16 mouse cellular contexts compared by ENCODE assay signal in the genomic region with DNA sequence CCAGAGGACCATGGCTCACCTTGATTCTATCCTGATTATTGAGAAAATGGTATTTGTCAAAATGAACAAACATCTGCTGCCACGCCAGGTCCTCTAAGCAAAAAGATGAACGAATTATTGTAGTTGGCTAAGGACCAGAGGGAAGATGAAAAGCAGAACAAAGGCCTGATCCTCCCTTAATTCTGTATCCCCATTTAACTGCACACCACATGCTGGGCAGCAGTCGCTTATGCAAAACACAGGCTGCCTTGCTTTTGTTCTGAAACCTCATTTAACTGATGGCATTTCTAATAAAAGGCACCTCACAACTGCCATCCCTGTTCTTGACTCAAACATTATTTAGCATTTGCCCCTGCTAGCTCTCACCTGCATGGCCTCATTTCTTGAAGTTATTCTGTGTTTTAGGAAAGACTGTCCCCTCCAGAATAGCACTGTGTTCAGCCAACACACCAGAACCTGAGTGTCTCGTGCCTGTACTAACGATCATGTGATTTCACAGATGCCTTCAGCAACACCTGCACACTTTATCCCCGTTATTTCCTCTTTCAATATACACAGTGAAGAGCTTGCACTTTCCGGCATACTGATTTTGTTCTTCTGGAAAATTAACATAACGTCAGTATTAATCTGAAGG.
DNase-seq lines count a peak whose midpoint lies in the region; ATAC-seq lines count a peak whose summit lies in the region.
"Had no signal": no experiment of that assay in that cellular context is flagged by ENCODE, and none has a peak within 500 bp of the region (broad histone marks: within the 10 kb centered on the region; RNA-seq: fewer than 3 reads in every experiment).

No protein-coding gene starts in this region.

- no peaks in the 10 kb centered on the region for H3K27me3 ChIP-seq in forebrain, embryonic 15.5 days
- H3K27me3 ChIP-seq in midbrain, embryonic 14.5 days (ENCODE audit: control insufficient read depth, insufficient read depth, low read length), result no peaks in the 10 kb centered on the region
- H3K27me3 ChIP-seq: limb, embryonic 15.5 days; megakaryocyte, embryonic 14.5 days had no signal

- peaks cover 7% of the 10 kb centered on the region for H3K4me1 ChIP-seq in forebrain, embryonic 15.5 days
- peaks cover 5% of the 10 kb centered on the region for H3K4me1 ChIP-seq in midbrain, embryonic 14.5 days (ENCODE audit: control insufficient read depth, insufficient read depth, low read length)
- H3K4me1 ChIP-seq: limb, embryonic 15.5 days; megakaryocyte, embryonic 14.5 days had no signal

- no peaks in the 10 kb centered on the region for H3K9me3 ChIP-seq in forebrain, embryonic 15.5 days
- H3K9me3 ChIP-seq in midbrain, embryonic 14.5 days (ENCODE audit: control insufficient read depth, low read length), result no peaks in the 10 kb centered on the region
- H3K9me3 ChIP-seq: limb, embryonic 15.5 days; megakaryocyte, embryonic 14.5 days had no signal

- no peak for DNase-seq in frontal cortex, postnatal 36 days (ENCODE audit: low spot score in 2 of 2)
- peak; percentile 19 for DNase-seq in ES-CJ7 (ENCODE audit: low read depth, low spot score)
- peak; percentile 42 for DNase-seq in midbrain, embryonic 14.5 days
- DNase-seq in thymus, postnatal 36 days, result no peak
- DNase-seq in kidney, postnatal 4 days, result no peak
- DNase-seq in urinary bladder, postnatal 36 days (ENCODE audit: low spot score in 2 of 2), result no peak
- DNase-seq: cerebellum, adult 11-12 months; heart, adult 11 months; lung, adult 2 months; right cerebral cortex, postnatal 14 days had no signal

- peak; percentile 55 for ATAC-seq in frontal cortex, adult (ENCODE audit: low TSS enrichment)
- 0 out of 2 replicates have a peak, but pooled peaks have one; percentile 51 for ATAC-seq in forebrain, embryonic 15.5 days (replicated peaks)
- ATAC-seq in midbrain, embryonic 14.5 days (ENCODE audit: low FRiP score, low TSS enrichment), result no peak; the same call in 1 of the 2 replicates
- ATAC-seq: inflammation-experienced regulatory T-cells, adult 6 months had no signal

- no peaks in the 10 kb centered on the region for H3K36me3 ChIP-seq in forebrain, embryonic 15.5 days
- H3K36me3 ChIP-seq in midbrain, embryonic 14.5 days (ENCODE audit: control insufficient read depth, insufficient read depth, low read length), result no peaks in the 10 kb centered on the region
- H3K36me3 ChIP-seq: limb, embryonic 15.5 days had no signal

- 18% methylated on average over 8 of the region's 8 CpGs for WGBS in forebrain, embryonic 15.5 days
- 30% methylated on average over 8 of the region's 8 CpGs for WGBS in midbrain, embryonic 14.5 days

- H3K4me3 ChIP-seq in forebrain, embryonic 15.5 days, result no peak overlapping the region
- H3K4me3 ChIP-seq in midbrain, embryonic 14.5 days (replicated peaks; ENCODE audit: low read depth, low read length), result no peak overlapping the region
- H3K4me3 ChIP-seq: limb, embryonic 15.5 days; megakaryocyte, embryonic 14.5 days had no signal

- H3K4me2 ChIP-seq in forebrain, embryonic 15.5 days (replicated peaks), result no peak overlapping the region
- no peak overlapping the region for H3K4me2 ChIP-seq in midbrain, embryonic 14.5 days (ENCODE audit: low read length)
- H3K4me2 ChIP-seq: limb, embryonic 15.5 days had no signal

- no peak overlapping the region for H3K27ac ChIP-seq in forebrain, embryonic 15.5 days (replicated peaks)
- peak overlapping the region; percentile 37; the same call in 1 of the 2 replicates for H3K27ac ChIP-seq in midbrain, embryonic 14.5 days (replicated peaks; ENCODE audit: low read depth, low read length)
- H3K27ac ChIP-seq: kidney, postnatal 0 days; limb, embryonic 15.5 days had no signal

- no peak overlapping the region for H3K9ac ChIP-seq in forebrain, embryonic 15.5 days (replicated peaks)
- no peak overlapping the region for H3K9ac ChIP-seq in midbrain, embryonic 14.5 days (replicated peaks; ENCODE audit: low read length)
- H3K9ac ChIP-seq: limb, embryonic 15.5 days had no signal

Comparison
In these comparisons a context has a peak if more than half of its experiments do, and no peak if none do; other contexts are left out.
1. DNase-seq: peak in ES-CJ7 (single experiment) and midbrain, embryonic 14.5 days (single experiment); none in frontal cortex, postnatal 36 days (0 of 2), thymus, postnatal 36 days (0 of 2), kidney, postnatal 4 days (0 of 2) and urinary bladder, postnatal 36 days (0 of 2).